Mouse (Mus musculus) neural tube, embryonic 11.5 days (tissue): ENCODE data around the gene Gapvd1. TPM values are rescaled to one million over a fixed set of nuclear protein-coding genes. Genes with fewer than 3 reads are reported as not detected.

Experiments
- ATAC-seq: fragments of 200-750 bp; cut with Nextera tagmentation; 2 replicates; pipeline ENCODE4 v1.8.0; 2017; ENCODE audit warnings: moderate number of reproducible peaks, mild to moderate bottlenecking, moderate TSS enrichment, moderate library complexity; ENCODE audit not compliant: insufficient read depth, low FRiP score, low TSS enrichment
- DNase-seq: peaks from one replicate; pipeline ENCODE4 v3.0.0-alpha.2; 2015; ENCODE audit warnings: low spot score
- H3K27ac ChIP-seq: fragments of 300-500 bp; sonication (generic); 2 replicates; pipeline ENCODE4 v1.5.1; 2014; ENCODE audit warnings: low read depth, mild to moderate bottlenecking, low read length
- H3K27me3 ChIP-seq: fragments of 300-500 bp; sonication (generic); 2 replicates; pipeline ENCODE4 v1.6.1; 2014; ENCODE audit warnings: mild to moderate bottlenecking, low read length, mixed read lengths; ENCODE audit not compliant: control insufficient read depth, insufficient read depth
- H3K36me3 ChIP-seq: fragments of 300-500 bp; sonication (generic); 2 replicates; pipeline ENCODE4 v1.6.1; 2014; ENCODE audit warnings: mild to moderate bottlenecking, low read length, moderate library complexity, mixed read lengths; ENCODE audit not compliant: control insufficient read depth, insufficient read depth
- H3K4me1 ChIP-seq: fragments of 300-500 bp; sonication (generic); 2 replicates; pipeline ENCODE4 v1.6.1; 2014; ENCODE audit warnings: low read length, mixed read lengths; ENCODE audit not compliant: control insufficient read depth, insufficient read depth
- H3K4me2 ChIP-seq: fragments of 300-500 bp; sonication (generic); 2 replicates; pipeline ENCODE4 v1.6.1; 2014; ENCODE audit warnings: low read depth, mild to moderate bottlenecking, moderate library complexity
- H3K4me3 ChIP-seq: fragments of 300-500 bp; sonication (generic); 2 replicates; pipeline ENCODE4 v1.5.1; 2014; ENCODE audit warnings: low read depth, low read length
- H3K9ac ChIP-seq: fragments of 300-500 bp; sonication (generic); 2 replicates; pipeline ENCODE4 v1.6.1; 2014; ENCODE audit warnings: mild to moderate bottlenecking, low read length
- H3K9me3 ChIP-seq: fragments of 300-500 bp; sonication (generic); 2 replicates; pipeline ENCODE4 v1.6.1; 2016; ENCODE audit warnings: low read length; ENCODE audit not compliant: control insufficient read depth
- WGBS: fragments of 180-500 bp; shearing (Covaris S2); extraction: QIAGEN DNeasy Blood & Tissue Kit; methylation state at CpG from one replicate; pipeline ENCODE4 v1.1.7; 2014; 5-methylcytosine and 5-hydroxymethylcytosine counted together
- polyA plus RNA-seq: library from polyadenylated mRNA; unstranded; fragments of >200 nt; fragmentation: Nextera tagmentation; extraction: Ambion mirVana; gene quantifications from 2 replicates; pipeline ENCODE4 v1.2.1, GENCODE M21; 2014

Gene Gapvd1
- polyA plus RNA-seq, 1 experiment from 2014 or later, result 125 TPM

DNA sequence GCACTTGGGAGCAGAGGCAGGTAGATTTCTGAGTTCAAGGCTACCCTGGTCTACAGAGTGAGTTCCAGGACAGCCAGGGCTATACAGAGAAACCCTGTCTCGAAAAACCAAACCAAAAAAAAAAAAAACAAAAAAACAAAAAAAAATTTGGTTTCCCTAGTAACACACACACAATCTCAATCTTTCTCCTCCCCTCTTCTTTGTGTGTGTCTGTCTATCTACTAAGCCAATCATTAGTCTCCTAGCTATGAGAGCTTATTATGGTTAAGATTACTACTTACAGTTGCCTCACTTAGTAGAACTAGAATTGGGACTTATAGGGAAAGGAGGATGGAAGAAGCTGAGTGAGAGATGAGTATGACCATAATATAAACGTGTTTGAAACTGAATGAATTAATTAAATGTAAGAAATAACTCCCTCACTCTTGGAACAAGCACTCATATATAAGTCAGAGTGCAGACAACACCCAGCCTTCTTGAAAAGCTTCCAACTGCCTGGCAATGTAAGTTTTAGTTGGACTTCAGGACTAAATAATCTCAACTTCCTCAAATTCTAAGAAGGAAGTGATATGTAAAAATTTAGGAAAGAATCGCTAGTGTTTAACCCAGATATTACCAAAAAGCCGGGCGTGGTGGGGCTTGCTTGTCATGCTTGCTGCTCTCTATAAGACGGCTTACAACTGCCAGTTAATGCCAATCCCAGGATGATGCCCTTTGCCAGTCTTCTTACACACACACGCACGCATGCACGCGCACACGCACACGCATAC is 13.5 kb downstream of the Gapvd1 start:
- H3K27me3 ChIP-seq, result no peaks in the 10 kb centered on the region
- H3K36me3 ChIP-seq, result no peaks in the 10 kb centered on the region
- no peak overlapping the region for H3K4me2 ChIP-seq
- ATAC-seq, result no peak
- no peaks in the 10 kb centered on the region for H3K9me3 ChIP-seq
- 94% methylated on average over 12 of the region's 12 CpGs for WGBS
- no peak overlapping the region for H3K27ac ChIP-seq
- DNase-seq, result no peak
- no peaks in the 10 kb centered on the region for H3K4me1 ChIP-seq
- no peak overlapping the region for H3K4me3 ChIP-seq
- H3K9ac ChIP-seq, result no peak overlapping the region

DNA sequence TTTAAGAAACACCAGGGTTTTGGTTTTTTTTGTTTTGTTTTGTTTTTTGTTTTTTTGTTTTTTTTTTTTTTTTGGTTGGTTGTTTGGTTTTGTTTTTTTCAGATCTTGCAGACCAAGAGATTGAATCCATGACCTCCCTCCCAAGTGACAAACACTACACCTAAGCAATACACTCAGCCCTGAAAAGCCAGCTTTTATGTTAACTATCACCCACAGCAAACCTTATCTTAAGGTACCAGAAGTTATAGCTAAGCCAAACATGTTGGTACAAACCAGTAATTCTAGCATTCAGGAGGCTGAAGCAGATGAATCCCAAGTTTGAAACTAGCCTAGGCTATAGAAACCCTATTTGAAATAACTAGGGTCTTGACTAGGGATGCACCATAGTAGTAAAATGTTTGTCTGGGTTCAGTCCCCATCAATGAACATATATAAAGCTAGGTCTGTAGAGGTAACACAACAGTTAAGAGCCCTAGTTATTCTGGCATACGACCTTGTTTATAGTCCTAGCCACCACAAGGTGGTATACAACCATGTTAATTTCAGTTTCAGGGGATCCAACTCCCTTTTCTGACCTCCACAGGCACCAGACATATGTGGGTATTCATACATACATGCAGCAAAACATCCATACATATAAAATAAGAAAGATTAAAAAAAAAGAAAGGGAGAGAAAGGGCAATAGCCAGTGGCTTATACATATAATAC is 15.2 kb downstream of the Gapvd1 start:
- 79% methylated on average over 1 of the region's 1 CpGs for WGBS
- H3K27me3 ChIP-seq, result no peaks in the 10 kb centered on the region
- ATAC-seq (no peak), DNase-seq (no peak)
- H3K36me3 ChIP-seq, result no peaks in the 10 kb centered on the region
- H3K27ac ChIP-seq, result no peak overlapping the region
- H3K9ac ChIP-seq, result no peak overlapping the region
- no peak overlapping the region for H3K4me2 ChIP-seq
- no peak overlapping the region for H3K4me3 ChIP-seq
- H3K9me3 ChIP-seq, result no peaks in the 10 kb centered on the region
- H3K4me1 ChIP-seq, result no peaks in the 10 kb centered on the region

DNA sequence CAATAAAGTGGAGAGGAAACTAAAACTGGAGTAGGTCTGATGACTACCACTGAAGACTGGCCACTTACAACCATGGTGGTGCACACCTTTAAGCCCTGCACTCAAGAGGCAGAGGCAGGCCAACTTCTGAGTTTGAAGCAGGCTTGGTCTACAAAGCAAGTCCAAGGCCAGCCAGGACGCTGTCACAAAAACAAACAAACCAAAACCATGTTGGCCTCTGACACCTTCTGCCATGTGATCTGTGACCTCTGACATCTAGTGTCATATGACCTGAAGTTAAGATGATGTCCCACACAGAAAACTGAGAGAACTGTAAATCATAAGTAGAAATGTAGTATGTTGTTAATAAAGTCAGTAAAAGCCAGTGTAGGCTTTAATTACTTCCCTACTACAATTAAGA is 17.1 kb downstream of the Gapvd1 start:
- Histone ChIP-seq H3K4me2 (no peak overlapping the region), H3K4me1 (no peaks in the 10 kb centered on the region), H3K9me3 (no peaks in the 10 kb centered on the region), H3K27me3 (no peaks in the 10 kb centered on the region), H3K4me3 (no peak overlapping the region), H3K9ac (no peak overlapping the region), H3K36me3 (no peaks in the 10 kb centered on the region), H3K27ac (no peak overlapping the region)
- DNase-seq (no peak), ATAC-seq (no peak)
- WGBS, result 73% methylated on average over 1 of the region's 1 CpGs

DNA sequence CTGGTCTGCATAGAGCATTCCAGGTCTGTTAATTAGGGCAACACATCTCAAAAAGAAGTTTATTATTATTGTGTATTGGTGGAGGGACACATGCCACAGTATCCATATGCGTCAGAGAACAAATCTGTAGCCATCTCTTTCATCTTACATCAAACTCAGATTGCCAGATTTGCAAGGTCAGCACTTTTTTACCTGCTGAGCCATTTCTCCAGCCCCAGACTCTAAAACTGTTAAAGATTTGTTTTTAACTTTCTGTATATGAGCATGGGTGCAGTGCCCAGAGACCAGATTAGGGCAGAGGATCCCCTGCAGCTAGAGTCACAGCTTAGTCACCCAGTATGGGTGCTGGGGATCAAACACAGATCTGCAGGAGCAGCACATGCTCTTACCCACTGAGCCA is 18.4 kb downstream of the Gapvd1 start:
- WGBS, result 92% methylated on average over 1 of the region's 1 CpGs
- ATAC-seq, result no peak

DNA sequence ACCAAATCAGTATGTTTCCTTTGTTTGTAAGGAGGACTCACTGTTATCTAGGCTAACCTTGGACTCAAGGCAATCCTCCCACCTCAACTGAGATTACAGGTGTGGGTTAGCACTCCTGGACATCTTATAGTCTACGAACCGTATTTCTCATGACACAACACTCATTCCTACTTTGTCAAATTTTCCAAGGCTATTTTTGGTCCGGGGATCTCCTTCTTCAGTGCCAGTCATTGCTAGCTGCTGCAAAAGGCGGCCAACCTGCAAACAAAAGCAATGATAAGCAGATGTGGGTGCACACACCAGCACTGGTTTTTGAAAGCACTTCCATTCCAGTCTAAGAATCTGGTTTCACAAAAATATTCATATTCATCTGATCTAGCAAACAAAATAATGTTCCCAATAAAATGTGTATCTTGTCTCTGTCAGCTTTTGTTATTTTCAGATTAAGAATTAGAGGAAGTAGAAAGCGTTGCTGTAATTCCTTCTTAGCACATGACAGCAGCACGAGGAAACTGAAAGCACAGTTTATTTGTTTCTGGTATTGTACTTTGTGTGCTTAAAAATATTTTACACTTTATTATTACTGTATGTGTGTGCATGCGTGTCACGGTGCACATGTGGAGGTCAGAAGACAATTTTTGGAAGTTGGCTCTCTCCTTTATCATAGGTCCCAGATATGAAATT is 27.8 kb downstream of the Gapvd1 start:
- DNase-seq, result no peak
- H3K4me1 ChIP-seq, result no peaks in the 10 kb centered on the region
- no peak overlapping the region for H3K4me2 ChIP-seq
- ATAC-seq, result no peak
- no peaks in the 10 kb centered on the region for H3K27me3 ChIP-seq
- no peak overlapping the region for H3K9ac ChIP-seq
- H3K36me3 ChIP-seq, result peaks cover 2% of the 10 kb centered on the region
- no peaks in the 10 kb centered on the region for H3K9me3 ChIP-seq
- WGBS, result 95% methylated on average over 8 of the region's 8 CpGs
- no peak overlapping the region for H3K27ac ChIP-seq
- H3K4me3 ChIP-seq, result no peak overlapping the region

More for the DNA sequence above, 18.4 kb downstream of the Gapvd1 start:
- Histone ChIP-seq H3K36me3 (no peaks in the 10 kb centered on the region), H3K9ac (no peak overlapping the region), H3K9me3 (no peaks in the 10 kb centered on the region), H3K27ac (no peak overlapping the region), H3K4me2 (no peak overlapping the region), H3K27me3 (no peaks in the 10 kb centered on the region), H3K4me3 (no peak overlapping the region), H3K4me1 (no peaks in the 10 kb centered on the region)
- no peak for DNase-seq

DNA sequence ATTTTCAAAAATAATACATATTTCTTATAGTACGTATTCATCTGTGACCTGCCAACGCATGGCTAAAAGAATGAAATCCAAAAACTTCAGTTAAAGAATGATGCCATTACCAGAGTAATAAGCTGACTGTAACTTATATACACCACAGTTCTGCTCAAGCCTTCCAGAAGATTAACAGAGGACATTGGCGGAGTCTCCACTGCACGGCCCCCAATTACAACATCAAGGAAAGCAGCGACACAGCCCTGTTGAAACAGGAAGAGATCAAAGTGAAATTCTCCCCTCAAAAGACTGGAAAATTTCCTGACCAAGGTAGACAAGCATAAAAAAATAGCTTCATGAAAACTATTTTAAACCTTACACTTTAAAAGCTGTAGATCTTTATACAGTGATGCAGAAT is 29.8 kb downstream of the Gapvd1 start:
- Histone ChIP-seq H3K27ac (no peak overlapping the region), H3K27me3 (no peaks in the 10 kb centered on the region), H3K9me3 (no peaks in the 10 kb centered on the region), H3K4me2 (no peak overlapping the region), H3K4me1 (no peaks in the 10 kb centered on the region), H3K9ac (no peak overlapping the region), H3K36me3 (peaks cover 4% of the 10 kb centered on the region), H3K4me3 (no peak overlapping the region)
- ATAC-seq (no peak), DNase-seq (no peak)
- WGBS, result 97% methylated on average over 5 of the region's 5 CpGs

DNA sequence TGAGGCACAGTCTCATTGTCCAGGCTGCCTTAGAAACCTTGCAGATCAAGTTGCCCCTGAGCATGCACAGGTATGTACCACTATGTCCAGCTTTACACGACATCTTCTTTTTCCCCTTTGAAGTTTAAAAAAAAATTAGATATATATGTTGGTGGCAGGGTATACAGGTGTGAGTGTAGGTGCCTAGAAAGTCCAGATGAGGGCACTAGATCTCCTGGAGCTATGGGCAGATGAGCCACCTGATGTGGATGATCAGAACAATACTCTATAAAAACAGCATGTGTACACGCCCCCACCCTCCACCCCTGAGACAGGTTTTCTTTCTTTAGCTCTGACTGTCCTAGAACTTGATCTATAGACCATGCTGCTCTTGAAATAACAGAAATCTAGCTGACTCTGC is 36.8 kb downstream of the Gapvd1 start:
- DNase-seq (no peak), ATAC-seq (no peak)
- WGBS, result 88% methylated on average over 2 of the region's 2 CpGs
- H3K4me3 ChIP-seq, result no peak overlapping the region
- H3K27me3 ChIP-seq, result no peaks in the 10 kb centered on the region
- no peaks in the 10 kb centered on the region for H3K9me3 ChIP-seq
- peaks cover 4% of the 10 kb centered on the region; the same call in 1 of the 2 replicates for H3K36me3 ChIP-seq
- H3K4me2 ChIP-seq, result no peak overlapping the region
- H3K27ac ChIP-seq, result no peak overlapping the region
- H3K9ac ChIP-seq, result no peak overlapping the region
- no peaks in the 10 kb centered on the region for H3K4me1 ChIP-seq

DNA sequence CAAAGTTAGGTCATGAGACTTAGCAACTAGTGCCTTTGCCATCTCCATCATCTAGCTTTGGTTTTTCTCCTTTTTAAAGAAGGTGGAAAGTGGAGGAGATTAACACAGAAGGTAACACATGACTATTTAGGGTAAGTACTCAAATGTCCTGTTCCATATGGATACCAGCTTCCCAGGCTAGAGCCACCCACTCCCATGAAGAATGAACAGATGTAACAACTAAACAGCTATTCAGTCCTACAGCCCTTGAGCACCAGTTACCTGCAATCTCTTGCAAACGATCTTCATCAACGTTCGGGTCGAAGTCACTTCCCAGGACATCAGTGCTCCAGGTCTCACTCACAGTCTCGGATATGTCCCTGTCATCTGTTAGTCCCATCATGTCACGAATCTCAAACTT is 43.1 kb downstream of the Gapvd1 start:
- Histone ChIP-seq H3K9ac (no peak overlapping the region), H3K9me3 (no peaks in the 10 kb centered on the region), H3K4me1 (no peaks in the 10 kb centered on the region), H3K27ac (no peak overlapping the region), H3K4me2 (no peak overlapping the region), H3K27me3 (no peaks in the 10 kb centered on the region), H3K4me3 (no peak overlapping the region), H3K36me3 (peaks cover 10% of the 10 kb centered on the region)
- DNase-seq, result no peak
- 94% methylated on average over 6 of the region's 6 CpGs for WGBS
- no peak for ATAC-seq
